Mouse (Mus musculus) heart, postnatal 0 days (tissue): ENCODE data around the gene Grin2c.

Experiments used
- CTCF ChIP-seq: IDR thresholded peaks from 2 replicates; pipeline ENCODE4 v1.5.1; 2016; ENCODE audit warnings: antibody characterized with exemption, control low read depth, low read depth
- EP300 ChIP-seq: IDR thresholded peaks from 2 replicates; pipeline ENCODE4 v1.6.1; 2016; ENCODE audit warnings: antibody characterized with exemption, low read depth

DNA sequence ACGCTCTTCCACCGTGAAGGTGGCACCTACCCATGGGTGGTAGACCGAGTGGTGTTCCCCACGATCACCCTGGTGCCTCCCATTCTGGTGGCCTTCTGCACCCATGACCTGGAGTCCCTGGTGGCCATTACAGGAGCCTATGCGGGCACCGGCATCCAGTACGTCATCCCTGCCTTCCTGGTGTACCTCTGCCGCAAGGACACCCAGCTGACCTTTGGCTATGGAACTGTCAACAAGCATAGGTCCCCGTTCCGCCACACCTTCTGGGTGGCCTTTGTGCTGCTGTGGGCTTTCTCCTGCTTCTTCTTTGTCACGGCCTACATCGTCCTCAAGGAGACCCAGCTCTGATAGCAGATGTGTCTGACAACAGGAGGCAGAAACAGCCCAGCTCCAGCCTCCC lies 23.3 kb downstream of the Grin2c start:
- TF ChIP-seq CTCF = no peak
- no peak for TF ChIP-seq EP300
